Mouse (Mus musculus): Measurements from ENCODE around the gene Lonrf2. TPM values are rescaled to one million over a fixed set of nuclear protein-coding genes. Genes with fewer than 3 reads are reported as not detected.

Gene Lonrf2
- 1.9 and 2.1 TPM in 2 replicates for polyA plus RNA-seq (2016; fragmentation: Nextera tagmentation; extraction: Ambion mirVana)

- Histone ChIP-seq H3K36me3 (replicated peaks) (peaks cover 15% of the 10 kb centered on the region), H3K9me3 (no peaks in the 10 kb centered on the region; the same call in 1 of the 2 replicates), H3K27ac (peak within 1 kb of the TSS; percentile 90), H3K4me1 (peaks cover 20% of the 10 kb centered on the region), H3K27me3 (ENCODE audit: poor library complexity, severe bottlenecking) (peaks cover 51% of the 10 kb centered on the region), H3K4me3 (peak within 1 kb of the TSS; percentile 79)
- peak; percentile 45 for DNase-seq (ENCODE audit: extremely low spot score, low spot score)
- under 1% methylated on average over 47 of the region's 47 CpGs for WGBS
Observed at GRCm38 (mm10) chr1:38836477-38836872, at the start of gene Lonrf2. TSS of gene Lonrf2 (minus strand) at chr1:38836711.

- H3K27ac ChIP-seq: no peak overlapping the region; the same call in 1 of the 2 replicates
- H3K36me3 ChIP-seq (replicated peaks): peaks cover 12% of the 10 kb centered on the region
- H3K27me3 ChIP-seq (ENCODE audit: poor library complexity, severe bottlenecking): no peaks in the 10 kb centered on the region
- H3K9me3 ChIP-seq: no peaks in the 10 kb centered on the region
- H3K4me3 ChIP-seq: no peak overlapping the region
- peaks cover 6% of the 10 kb centered on the region for H3K4me1 ChIP-seq
- WGBS: 72% methylated on average over 2 of the region's 2 CpGs
- no peak for DNase-seq (ENCODE audit: extremely low spot score, low spot score)
Observed at GRCm38 (mm10) chr1:38885956-38886355, 49.4 kb upstream of the Lonrf2 start.

- DNase-seq (ENCODE audit: extremely low spot score, low spot score): no peak
- no peak overlapping the region for H3K27ac ChIP-seq
- H3K4me3 ChIP-seq: no peak overlapping the region
- WGBS: 89% methylated on average over 9 of the region's 9 CpGs
- peaks cover 10% of the 10 kb centered on the region for H3K9me3 ChIP-seq
- peaks cover 16% of the 10 kb centered on the region for H3K36me3 ChIP-seq (replicated peaks)
- no peaks in the 10 kb centered on the region for H3K27me3 ChIP-seq (ENCODE audit: poor library complexity, severe bottlenecking)
- H3K4me1 ChIP-seq: peaks cover 6% of the 10 kb centered on the region
Observed at GRCm38 (mm10) chr1:38883766-38884165, 47.3 kb upstream of the Lonrf2 start.

GRCm38 (mm10) chr1:38882746-38883145 is 46.2 kb upstream of the Lonrf2 start:
- Histone ChIP-seq H3K27me3 (ENCODE audit: poor library complexity, severe bottlenecking) (no peaks in the 10 kb centered on the region), H3K4me3 (no peak overlapping the region), H3K9me3 (peaks cover 10% of the 10 kb centered on the region), H3K4me1 (peaks cover 6% of the 10 kb centered on the region), H3K27ac (no peak overlapping the region), H3K36me3 (replicated peaks) (peaks cover 16% of the 10 kb centered on the region)
- WGBS: 95% methylated on average over 4 of the region's 4 CpGs
- no peak for DNase-seq (ENCODE audit: extremely low spot score, low spot score)

- H3K4me3 ChIP-seq: no peak overlapping the region
- WGBS: 81% methylated on average over 4 of the region's 4 CpGs
- 0 out of 2 replicates have a peak, but pooled peaks cover 8% of the 10 kb centered on the region for H3K4me1 ChIP-seq
- H3K27me3 ChIP-seq (ENCODE audit: poor library complexity, severe bottlenecking): no peaks in the 10 kb centered on the region
- no peak for DNase-seq (ENCODE audit: extremely low spot score, low spot score)
- peaks cover 10% of the 10 kb centered on the region for H3K9me3 ChIP-seq
- H3K36me3 ChIP-seq (replicated peaks): peaks cover 16% of the 10 kb centered on the region
- H3K27ac ChIP-seq: no peak overlapping the region
Observed at GRCm38 (mm10) chr1:38881366-38881765, 44.9 kb upstream of the Lonrf2 start.

- peaks cover 10% of the 10 kb centered on the region for H3K9me3 ChIP-seq
- 0 out of 2 replicates have a peak, but pooled peaks cover 8% of the 10 kb centered on the region for H3K4me1 ChIP-seq
- H3K4me3 ChIP-seq: no peak overlapping the region
- peaks cover 13% of the 10 kb centered on the region; the same call in 1 of the 2 replicates for H3K36me3 ChIP-seq (replicated peaks)
- no peak for DNase-seq (ENCODE audit: extremely low spot score, low spot score)
- WGBS: 55% methylated on average over 5 of the region's 5 CpGs
- no peaks in the 10 kb centered on the region for H3K27me3 ChIP-seq (ENCODE audit: poor library complexity, severe bottlenecking)
- H3K27ac ChIP-seq: no peak overlapping the region
Observed at GRCm38 (mm10) chr1:38876671-38877382, 40.3 kb upstream of the Lonrf2 start.

- no peaks in the 10 kb centered on the region for H3K27me3 ChIP-seq (ENCODE audit: poor library complexity, severe bottlenecking)
- no peak overlapping the region for H3K4me3 ChIP-seq
- H3K9me3 ChIP-seq: peaks cover under 1% of the 10 kb centered on the region; the same call in 1 of the 2 replicates
- peaks cover 15% of the 10 kb centered on the region for H3K4me1 ChIP-seq
- no peak overlapping the region for H3K27ac ChIP-seq
- WGBS: 84% methylated on average over 5 of the region's 5 CpGs
- DNase-seq (ENCODE audit: extremely low spot score, low spot score): no peak
- H3K36me3 ChIP-seq (replicated peaks): peaks cover 17% of the 10 kb centered on the region; the same call in 1 of the 2 replicates
Observed at GRCm38 (mm10) chr1:38873911-38874310, 37.4 kb upstream of the Lonrf2 start.

GRCm38 (mm10) chr1:38871834-38872233 is 35.3 kb upstream of the Lonrf2 start:
- 97% methylated on average over 6 of the region's 6 CpGs for WGBS
- no peaks in the 10 kb centered on the region for H3K27me3 ChIP-seq (ENCODE audit: poor library complexity, severe bottlenecking)
- H3K4me3 ChIP-seq: no peak overlapping the region
- DNase-seq (ENCODE audit: extremely low spot score, low spot score): no peak
- no peaks in the 10 kb centered on the region for H3K9me3 ChIP-seq
- peaks cover 30% of the 10 kb centered on the region for H3K36me3 ChIP-seq (replicated peaks)
- peaks cover 10% of the 10 kb centered on the region for H3K4me1 ChIP-seq
- no peak overlapping the region for H3K27ac ChIP-seq

- 63% methylated on average over 13 of the region's 13 CpGs for WGBS
- Histone ChIP-seq H3K4me1 (peaks cover 7% of the 10 kb centered on the region), H3K9me3 (no peaks in the 10 kb centered on the region), H3K27me3 (ENCODE audit: poor library complexity, severe bottlenecking) (no peaks in the 10 kb centered on the region), H3K36me3 (replicated peaks) (peaks cover 44% of the 10 kb centered on the region), H3K27ac (no peak overlapping the region), H3K4me3 (no peak overlapping the region)
- no peak for DNase-seq (ENCODE audit: extremely low spot score, low spot score)
Observed at GRCm38 (mm10) chr1:38869398-38870195, 33.1 kb upstream of the Lonrf2 start.

- Histone ChIP-seq H3K36me3 (replicated peaks) (peaks cover 32% of the 10 kb centered on the region), H3K27ac (no peak overlapping the region), H3K4me3 (no peak overlapping the region), H3K4me1 (peaks cover 7% of the 10 kb centered on the region), H3K27me3 (ENCODE audit: poor library complexity, severe bottlenecking) (no peaks in the 10 kb centered on the region), H3K9me3 (no peaks in the 10 kb centered on the region)
- no peak for DNase-seq (ENCODE audit: extremely low spot score, low spot score)
- 93% methylated on average over 5 of the region's 5 CpGs for WGBS
Observed at GRCm38 (mm10) chr1:38866242-38866641, 29.7 kb upstream of the Lonrf2 start.

- Histone ChIP-seq H3K27ac (no peak overlapping the region), H3K27me3 (ENCODE audit: poor library complexity, severe bottlenecking) (no peaks in the 10 kb centered on the region), H3K4me1 (peaks cover 2% of the 10 kb centered on the region; the same call in 1 of the 2 replicates), H3K36me3 (replicated peaks) (peaks cover 30% of the 10 kb centered on the region), H3K9me3 (no peaks in the 10 kb centered on the region), H3K4me3 (no peak overlapping the region)
- 89% methylated on average over 9 of the region's 9 CpGs for WGBS
- DNase-seq (ENCODE audit: extremely low spot score, low spot score): no peak
Observed at GRCm38 (mm10) chr1:38864341-38864740, 27.8 kb upstream of the Lonrf2 start.

GRCm38 (mm10) chr1:38862213-38862612 is 25.7 kb upstream of the Lonrf2 start:
- no peaks in the 10 kb centered on the region for H3K9me3 ChIP-seq
- no peak for DNase-seq (ENCODE audit: extremely low spot score, low spot score)
- no peaks in the 10 kb centered on the region for H3K27me3 ChIP-seq (ENCODE audit: poor library complexity, severe bottlenecking)
- 21% methylated on average over 4 of the region's 4 CpGs for WGBS
- no peak overlapping the region for H3K27ac ChIP-seq
- no peak overlapping the region for H3K4me3 ChIP-seq
- H3K4me1 ChIP-seq: no peaks in the 10 kb centered on the region
- H3K36me3 ChIP-seq (replicated peaks): peaks cover 18% of the 10 kb centered on the region

All from forebrain, embryonic 10.5 days (tissue).